Mouse (Mus musculus) kidney, adult 18-20 months (tissue): ENCODE results near the gene Pdlim1.

Experiments used
- DNase-seq: peaks from one replicate; pipeline ENCODE4 v3.0.0; 2021

Pdlim1 gene

DNA sequence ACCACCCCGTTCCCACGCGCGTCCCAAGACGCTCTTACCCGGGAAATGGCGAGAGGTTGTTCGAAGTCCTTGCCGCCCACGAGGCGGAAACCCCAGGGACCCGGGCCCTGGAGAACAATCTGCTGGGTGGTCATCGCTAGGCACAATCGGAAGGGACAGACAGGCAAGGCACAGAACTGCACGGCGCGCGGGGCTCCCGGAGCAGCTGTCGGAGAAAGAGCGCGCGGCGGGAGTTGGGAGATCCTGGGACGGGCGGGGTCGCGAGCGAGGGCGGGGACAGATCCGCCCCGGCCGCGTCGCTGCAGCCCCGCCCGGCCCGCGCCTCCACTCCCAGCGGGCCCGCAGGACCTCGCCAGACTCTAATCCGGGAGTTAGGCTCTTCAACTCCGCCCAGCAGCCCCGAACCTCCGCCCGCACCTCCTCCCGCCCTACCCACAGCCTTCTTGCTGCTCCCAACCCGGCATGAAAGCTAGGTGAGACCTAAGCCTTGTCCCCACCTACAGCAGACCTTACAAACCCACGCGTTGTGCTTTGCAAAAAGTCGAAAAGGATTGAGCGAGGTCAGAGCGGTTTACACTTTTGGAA is at the start of gene Pdlim1:
Gene Pdlim1 (minus strand): TSS at position 535 of the 585 bp plus-strand sequence.
- peak; percentile 57 for DNase-seq

DNA sequence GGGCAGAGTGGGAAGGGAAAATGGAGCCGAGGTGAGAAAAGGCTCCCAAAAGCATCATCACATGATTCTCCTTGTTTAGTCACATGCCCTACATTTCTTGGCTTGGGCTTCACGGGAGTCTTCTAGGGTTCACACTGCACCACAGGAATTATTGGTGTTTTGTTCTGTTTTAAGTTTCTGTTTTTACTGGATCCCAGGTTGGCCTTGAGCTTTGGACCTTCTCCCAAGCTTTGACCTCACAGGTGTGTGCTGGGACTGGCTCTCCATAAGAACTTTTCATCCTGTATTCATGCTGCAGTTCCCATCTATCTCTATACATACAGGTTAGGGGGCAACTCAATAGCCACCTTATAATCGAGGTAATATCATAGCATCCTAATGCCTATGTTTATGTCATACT is 47.6 kb upstream of the Pdlim1 start:
- DNase-seq, result no peak

DNA sequence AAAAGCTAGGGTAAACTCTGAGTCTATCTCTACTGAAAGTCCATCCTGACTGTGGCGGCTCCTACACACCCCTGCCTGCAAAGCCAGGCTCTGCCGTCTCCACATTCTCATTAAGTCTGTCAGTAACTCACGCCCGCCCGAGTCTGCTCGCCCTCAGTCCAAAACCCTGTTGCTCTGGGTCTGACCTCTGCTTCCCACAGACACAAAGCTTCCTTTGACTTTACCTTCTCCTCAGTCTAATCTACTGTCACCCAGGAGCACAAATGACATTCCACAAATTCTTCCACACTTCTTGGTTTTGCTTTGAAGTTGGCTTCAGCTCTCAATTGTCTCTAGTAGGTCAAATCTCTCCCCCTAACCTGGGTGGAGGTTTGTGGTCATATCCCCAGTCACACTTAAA is 46.9 kb upstream of the Pdlim1 start:
- DNase-seq, result no peak

GRCm38 (mm10) chr19:40317001-40317400 is 45.4 kb upstream of the Pdlim1 start:
- no peak for DNase-seq

DNA sequence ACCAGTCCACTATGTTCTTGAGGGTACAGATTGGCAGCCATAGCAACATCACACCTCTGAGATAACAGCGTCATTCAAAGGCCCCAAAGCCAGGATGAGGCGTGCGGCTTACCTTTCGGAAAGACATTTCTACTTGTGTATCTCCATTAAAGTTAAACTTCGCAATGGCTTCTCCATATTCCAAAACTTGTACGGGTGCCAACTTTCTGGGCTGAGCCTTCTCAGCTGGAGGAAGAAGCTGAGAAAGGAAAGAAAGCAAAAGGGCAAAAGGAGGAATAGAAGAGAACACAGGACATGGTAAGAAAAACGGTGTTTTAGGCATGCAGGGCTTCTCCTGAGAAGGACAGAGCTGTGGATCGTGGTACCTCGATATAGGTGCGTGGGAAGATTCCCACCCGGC is 42.6 kb upstream of the Pdlim1 start:
- no peak for DNase-seq

GRCm38 (mm10) chr19:40311631-40312030 is 40.0 kb upstream of the Pdlim1 start:
- no peak for DNase-seq

GRCm38 (mm10) chr19:40310410-40311130 is 38.9 kb upstream of the Pdlim1 start:
- no peak for DNase-seq

- DNase-seq, result no peak
Measured at GRCm38 (mm10) chr19:40309911-40310310, 38.3 kb upstream of the Pdlim1 start.

DNA sequence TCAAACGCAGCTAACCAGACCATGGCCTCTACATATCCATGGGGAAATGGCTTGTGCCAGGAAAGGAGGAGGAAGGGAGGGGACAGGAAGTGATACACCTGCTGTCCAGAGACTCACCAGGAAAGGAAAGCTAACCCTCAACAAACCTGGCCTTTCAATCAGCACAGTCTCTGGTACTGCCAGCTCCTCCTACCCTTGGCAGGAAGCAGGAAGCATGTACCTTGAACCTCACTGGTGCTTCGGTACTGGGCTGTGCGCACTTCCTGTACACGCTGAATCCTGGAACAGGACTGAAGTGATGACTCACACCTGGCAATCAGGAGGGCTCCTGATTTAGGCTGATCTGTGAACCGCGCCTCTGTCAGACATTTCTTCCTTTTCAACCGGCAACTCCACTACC is 35.9 kb upstream of the Pdlim1 start:
- no peak for DNase-seq

- DNase-seq, result no peak
Measured at GRCm38 (mm10) chr19:40306631-40307030, 35.0 kb upstream of the Pdlim1 start.

- DNase-seq, result no peak
Measured at GRCm38 (mm10) chr19:40305456-40305855, 33.8 kb upstream of the Pdlim1 start.

DNA sequence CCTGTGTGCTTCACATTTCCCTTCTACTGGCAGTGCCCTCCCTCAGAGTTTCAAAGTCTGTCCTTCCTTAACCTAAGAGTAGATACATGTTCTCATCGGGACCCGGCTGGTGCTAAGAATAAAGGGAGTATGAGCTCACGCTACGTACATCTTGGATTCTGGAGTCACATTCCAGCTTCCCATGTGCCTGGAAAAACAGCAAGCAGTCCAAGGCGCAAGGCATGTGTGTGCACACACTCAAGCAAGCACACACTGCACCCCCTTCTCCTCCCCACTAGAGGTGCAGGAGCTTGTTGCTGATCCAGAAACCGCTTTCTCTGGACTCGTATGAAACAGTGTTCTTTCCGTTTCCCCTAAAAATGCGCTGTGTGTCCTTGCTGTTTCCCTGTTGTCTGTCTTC is 31.3 kb upstream of the Pdlim1 start:
- no peak for DNase-seq

- DNase-seq, result no peak
Measured at GRCm38 (mm10) chr19:40302477-40302876, 30.8 kb upstream of the Pdlim1 start.

DNA sequence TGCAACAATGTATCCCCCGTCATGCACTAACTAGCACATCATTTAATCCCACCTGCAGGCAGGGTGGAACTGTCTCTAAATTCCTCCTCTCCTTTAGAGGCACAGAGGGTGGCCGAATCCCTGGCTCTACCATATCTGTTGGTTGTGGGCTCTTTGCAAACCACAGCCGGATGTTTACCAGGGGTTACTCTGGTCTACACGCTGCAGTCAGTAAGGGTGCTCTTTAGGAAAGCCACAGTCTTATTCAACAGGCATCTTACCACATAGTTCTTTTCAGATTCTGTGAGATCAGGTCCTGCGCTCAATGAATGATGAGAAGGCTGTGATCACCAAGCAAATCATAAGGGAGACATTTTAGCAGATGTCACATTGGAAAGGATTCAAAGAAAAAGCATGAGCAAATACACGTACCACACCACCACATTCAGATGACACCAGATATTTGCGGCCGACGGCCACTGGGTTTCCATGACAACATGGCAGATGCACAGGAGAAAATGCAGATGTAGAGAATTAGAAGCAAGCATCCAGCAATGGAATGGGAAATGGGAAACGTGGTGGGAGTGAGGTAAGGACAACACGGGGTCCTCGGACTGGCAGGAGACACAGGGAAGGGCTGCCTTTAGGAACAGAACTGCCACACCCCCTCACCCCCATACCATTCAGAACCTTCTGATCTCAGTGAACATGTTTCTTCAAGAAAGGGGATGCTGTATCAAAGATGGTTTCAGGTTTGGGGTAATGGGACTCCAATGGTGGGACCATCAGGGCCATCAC is 28.5 kb upstream of the Pdlim1 start:
- no peak for DNase-seq

DNA sequence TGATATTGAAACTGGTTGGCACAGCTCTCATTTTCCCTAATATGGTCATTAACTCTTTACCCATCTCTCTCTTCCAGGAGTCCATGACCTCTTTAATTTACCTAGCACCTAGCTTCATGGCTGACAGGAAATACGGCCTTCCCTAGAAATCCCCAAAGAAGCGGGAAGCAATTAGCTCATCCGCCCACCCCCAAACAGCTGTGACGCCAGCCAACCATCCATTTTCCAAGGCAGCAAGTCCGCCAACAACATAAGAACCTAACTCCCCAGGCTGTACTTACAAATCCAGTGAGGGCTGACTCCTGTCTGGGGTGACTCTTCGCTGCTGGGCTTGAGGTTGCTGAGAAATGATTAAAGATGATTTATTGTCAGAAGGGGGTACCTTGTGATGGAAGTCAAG is 27.5 kb upstream of the Pdlim1 start:
- DNase-seq, result no peak

DNA sequence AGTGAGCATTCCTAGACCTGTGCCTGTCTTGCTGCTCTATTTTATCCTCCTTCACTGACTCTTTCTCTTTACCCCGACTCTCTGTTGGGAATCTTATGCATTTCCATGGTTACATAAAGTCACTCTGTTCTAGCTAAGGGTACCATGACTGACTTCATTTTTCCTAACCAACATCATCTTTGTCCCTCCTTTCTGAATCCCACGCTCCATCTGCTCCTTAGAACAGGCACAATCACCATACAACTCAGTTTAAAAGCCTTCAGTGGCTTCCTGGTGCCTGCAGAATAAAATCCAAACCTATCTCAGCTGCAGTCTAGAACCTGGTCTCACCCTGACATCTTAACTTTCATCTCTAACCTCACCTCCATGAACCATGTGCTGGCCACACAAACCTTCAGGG is 26.9 kb upstream of the Pdlim1 start:
- no peak for DNase-seq

GRCm38 (mm10) chr19:40297798-40298144 is 26.1 kb upstream of the Pdlim1 start:
- DNase-seq, result no peak

DNA sequence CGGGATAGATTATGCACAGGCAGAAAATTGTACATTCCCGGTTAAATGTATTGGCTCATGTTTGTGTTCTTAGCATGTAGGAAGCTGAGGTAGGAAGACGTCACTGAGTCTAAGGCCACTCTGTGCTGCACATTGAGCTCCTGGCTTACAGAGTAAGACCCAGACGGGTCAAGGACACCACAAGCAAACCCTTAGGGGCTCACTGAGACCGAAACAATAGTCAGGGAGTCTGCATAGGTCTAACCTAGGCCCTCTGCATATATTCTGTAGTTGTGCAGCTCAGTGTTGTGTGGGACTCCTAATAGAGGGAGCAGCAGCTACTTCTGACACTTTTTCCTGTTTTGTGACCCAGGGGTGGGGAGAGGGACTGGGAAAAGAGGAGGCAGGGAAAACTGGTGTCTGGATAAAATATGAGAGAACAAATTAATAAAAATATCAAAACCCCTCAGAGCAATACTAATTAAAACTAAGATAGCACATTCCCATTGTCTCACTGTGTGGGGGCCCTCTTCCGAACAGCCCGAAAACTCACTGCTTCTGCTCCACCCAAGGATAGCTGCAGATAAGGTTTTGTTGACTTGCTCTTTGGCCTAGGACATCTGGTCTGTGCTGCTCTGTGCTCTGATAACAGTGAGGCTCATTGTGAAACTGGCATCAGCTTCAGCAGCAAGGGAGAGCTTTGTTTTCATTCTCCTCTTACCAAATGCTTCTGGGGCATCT is 25.6 kb upstream of the Pdlim1 start:
- DNase-seq, result no peak

- no peak for DNase-seq
Measured at GRCm38 (mm10) chr19:40294231-40294630, 22.6 kb upstream of the Pdlim1 start.

- DNase-seq, result no peak
Measured at GRCm38 (mm10) chr19:40293791-40294190, 22.1 kb upstream of the Pdlim1 start.

DNA sequence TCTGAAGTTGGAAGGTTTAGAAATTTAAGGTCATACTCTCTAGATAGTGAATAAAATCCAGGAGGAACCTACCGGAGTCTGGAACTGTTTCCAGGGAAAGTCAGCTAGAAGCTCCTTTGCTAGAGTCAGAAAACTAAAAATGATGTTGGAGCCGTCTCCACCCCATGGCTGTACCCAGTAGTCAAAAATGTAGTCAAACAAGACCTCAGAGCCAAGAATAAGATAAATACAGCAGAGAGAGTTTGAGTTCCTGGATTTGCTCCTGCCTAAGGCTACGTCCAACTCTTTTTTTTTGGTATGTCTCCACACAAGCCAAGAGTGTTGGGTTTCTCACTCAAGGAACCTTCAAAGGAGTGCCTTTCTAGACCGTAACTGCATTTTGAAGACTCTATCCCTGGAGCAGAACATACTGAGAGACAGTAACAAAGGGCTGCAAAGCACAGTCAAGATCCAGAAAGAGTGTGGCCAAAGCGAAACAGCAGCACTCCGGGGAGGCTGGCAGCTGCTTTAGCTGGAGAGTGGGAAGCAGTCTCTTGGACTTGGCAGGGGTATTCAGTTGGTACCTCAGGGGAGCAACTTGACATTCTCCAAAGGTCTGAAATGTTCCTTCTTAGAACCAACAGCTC is 18.6 kb upstream of the Pdlim1 start:
- DNase-seq, result no peak

DNA sequence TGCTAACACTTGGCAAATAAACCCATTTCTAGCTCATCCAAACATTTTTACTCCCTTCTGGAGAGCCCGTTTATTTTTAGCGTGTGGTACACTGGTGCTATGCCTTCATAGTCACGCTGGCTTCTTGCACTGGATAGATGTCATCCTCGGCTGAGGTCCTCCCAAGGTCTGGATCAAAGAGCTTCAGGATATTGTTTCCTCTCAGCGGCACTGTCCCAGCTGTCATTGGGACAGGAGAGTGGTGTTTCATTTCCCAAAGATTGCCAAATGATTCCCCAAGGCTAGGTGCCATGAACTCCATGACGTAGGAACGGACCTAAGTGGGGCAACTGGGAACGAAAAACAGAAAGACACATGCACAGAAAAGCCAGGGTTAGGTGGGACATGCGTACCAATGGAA is 16.8 kb upstream of the Pdlim1 start:
- DNase-seq, result no peak

DNA sequence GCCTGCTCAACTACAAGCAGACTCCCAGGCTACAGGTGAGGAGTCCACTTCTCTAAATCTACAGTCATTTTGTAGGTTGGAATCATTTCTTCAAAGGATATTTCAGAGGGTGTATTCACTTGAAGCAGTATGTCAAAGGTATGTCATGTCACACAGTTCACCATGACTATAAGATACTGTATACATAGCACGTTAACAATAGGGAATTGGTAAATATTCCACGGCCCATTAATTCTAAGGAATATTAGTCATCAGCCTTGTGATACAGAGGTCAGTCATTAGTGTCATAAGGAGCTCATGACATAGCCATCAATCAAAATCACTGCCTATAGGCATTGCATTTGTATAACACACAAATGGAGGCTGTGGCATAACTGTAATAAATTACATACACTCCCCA is 13.1 kb upstream of the Pdlim1 start:
- no peak for DNase-seq
